Mouse (Mus musculus) testis, adult 2 months (tissue): ENCODE results near the gene Rmnd5a. TPM values are rescaled to one million over a fixed set of nuclear protein-coding genes. Genes with fewer than 3 reads are reported as not detected.

Source experiments
- H3K27ac ChIP-seq: fragments of 200-500 bp; 2 replicates; pipeline ENCODE4 v1.5.1; 2012; ENCODE audit warnings: low read depth, low read length; ENCODE audit not compliant: control insufficient read depth, insufficient read depth
- H3K27me3 ChIP-seq: fragments of 200-500 bp; 2 replicates; pipeline ENCODE4 v1.6.1; 2012; ENCODE audit warnings: mild to moderate bottlenecking, low read length, moderate library complexity; ENCODE audit not compliant: control insufficient read depth, insufficient read depth
- H3K36me3 ChIP-seq: fragments of 200-500 bp; 2 replicates; pipeline ENCODE4 v1.6.1; 2012; ENCODE audit warnings: mild to moderate bottlenecking, low read length; ENCODE audit not compliant: control insufficient read depth, insufficient read depth
- H3K4me1 ChIP-seq: fragments of 200-500 bp; 2 replicates; pipeline ENCODE4 v1.6.1; 2012; ENCODE audit warnings: low read length; ENCODE audit not compliant: control insufficient read depth, insufficient read depth
- H3K4me3 ChIP-seq: fragments of 200-500 bp; 2 replicates; pipeline ENCODE4 v1.5.1; 2012; ENCODE audit warnings: low read depth, mild to moderate bottlenecking, low read length, moderate library complexity, mixed read lengths; ENCODE audit not compliant: control insufficient read depth
- CTCF ChIP-seq: fragments of 200-500 bp; IDR thresholded peaks from 2 replicates; pipeline ENCODE4 v1.5.1; 2012; ENCODE audit warnings: low read depth, mild to moderate bottlenecking, inconsistent platforms, low read length, moderate library complexity; ENCODE audit not compliant: control insufficient read depth, insufficient read depth, insufficient replicate concordance
- POLR2A ChIP-seq: fragments of 200-500 bp; IDR thresholded peaks from 2 replicates; pipeline ENCODE4 v1.6.1; 2012; ENCODE audit warnings: low read depth, mild to moderate bottlenecking, inconsistent platforms, low read length, moderate library complexity; ENCODE audit not compliant: control insufficient read depth
- polyA plus RNA-seq: library from polyadenylated mRNA; depleted of rRNA; stranded (reverse); fragments of >200 nt; gene quantifications from 2 replicates; pipeline ENCODE4 v1.2.3, GENCODE M21; 2012; rRNA removed

Gene Rmnd5a
- polyA plus RNA-seq, 1 experiment: 11.0 TPM

GRCm38 (mm10) chr6:71352866-71353427 lies 87.5 kb downstream of the Rmnd5a start:
- Histone ChIP-seq H3K27me3 (no peaks in the 10 kb centered on the region), H3K4me3 (no peak overlapping the region), H3K27ac (no peak overlapping the region), H3K4me1 (0 out of 2 replicates have a peak, but pooled peaks cover under 1% of the 10 kb centered on the region), H3K36me3 (no peaks in the 10 kb centered on the region)
- TF ChIP-seq POLR2A (no peak), CTCF (no peak)

GRCm38 (mm10) chr6:71352201-71352600 lies 88.2 kb downstream of the Rmnd5a start:
- Histone ChIP-seq H3K4me3 (no peak overlapping the region), H3K36me3 (no peaks in the 10 kb centered on the region), H3K4me1 (0 out of 2 replicates have a peak, but pooled peaks cover 2% of the 10 kb centered on the region), H3K27me3 (no peaks in the 10 kb centered on the region), H3K27ac (no peak overlapping the region)
- TF ChIP-seq CTCF: no peak
- TF ChIP-seq POLR2A: no peak

GRCm38 (mm10) chr6:71351201-71351600 lies 89.2 kb downstream of the Rmnd5a start:
- Histone ChIP-seq H3K27ac (no peak overlapping the region), H3K36me3 (no peaks in the 10 kb centered on the region)

GRCm38 (mm10) chr6:71348006-71348405 lies 92.4 kb downstream of the Rmnd5a start:
- Histone ChIP-seq H3K4me1 (0 out of 2 replicates have a peak, but pooled peaks cover 2% of the 10 kb centered on the region), H3K27ac (no peak overlapping the region), H3K27me3 (no peaks in the 10 kb centered on the region), H3K4me3 (no peak overlapping the region), H3K36me3 (no peaks in the 10 kb centered on the region)
- TF ChIP-seq POLR2A (no peak), CTCF (no peak; the same call in 1 of the 2 replicates)

More at GRCm38 (mm10) chr6:71351201-71351600, 89.2 kb downstream of the Rmnd5a start:
- Histone ChIP-seq H3K4me3 (no peak overlapping the region), H3K27me3 (no peaks in the 10 kb centered on the region), H3K4me1 (0 out of 2 replicates have a peak, but pooled peaks cover 2% of the 10 kb centered on the region)
- TF ChIP-seq CTCF (no peak), POLR2A (no peak)

- TF ChIP-seq CTCF (no peak), POLR2A (no peak)
- no peaks in the 10 kb centered on the region for H3K4me1 ChIP-seq
- no peak overlapping the region for H3K4me3 ChIP-seq
- H3K27me3 ChIP-seq: no peaks in the 10 kb centered on the region
- H3K27ac ChIP-seq: no peak overlapping the region
- no peaks in the 10 kb centered on the region for H3K36me3 ChIP-seq
Observed at GRCm38 (mm10) chr6:71341179-71341578, 99.3 kb downstream of the Rmnd5a start.

GRCm38 (mm10) chr6:71339351-71339750 lies 101.1 kb downstream of the Rmnd5a start:
- no peak for TF ChIP-seq CTCF
- no peak for TF ChIP-seq POLR2A
- H3K27ac ChIP-seq: no peak overlapping the region
- no peak overlapping the region for H3K4me3 ChIP-seq
- no peaks in the 10 kb centered on the region for H3K36me3 ChIP-seq
- H3K4me1 ChIP-seq: no peaks in the 10 kb centered on the region
- H3K27me3 ChIP-seq: no peaks in the 10 kb centered on the region

- Histone ChIP-seq H3K4me3 (no peak overlapping the region), H3K27ac (no peak overlapping the region), H3K27me3 (no peaks in the 10 kb centered on the region), H3K36me3 (no peaks in the 10 kb centered on the region), H3K4me1 (no peaks in the 10 kb centered on the region)
- no peak for TF ChIP-seq POLR2A
- TF ChIP-seq CTCF: no peak
Observed at GRCm38 (mm10) chr6:71338941-71339340, 101.5 kb downstream of the Rmnd5a start.

Other genes starting within 250 kb of the Rmnd5a start
- gene Fabp1, start 240.8 kb downstream of the Rmnd5a start, polyA plus RNA-seq: 0.31 and 0.56 TPM in 2 replicates
- gene Krcc1, start 169.0 kb downstream of the Rmnd5a start, polyA plus RNA-seq: 20.5 and 24.4 TPM in 2 replicates
- gene Smyd1, start 118.4 kb downstream of the Rmnd5a start, polyA plus RNA-seq: 4.9 and 5.4 TPM in 2 replicates
- 2.0 TPM in 2 replicates for gene Cd8b1, start 117.8 kb downstream of the Rmnd5a start, polyA plus RNA-seq
- 0.02 TPM in 1 of 2 replicates, not detected in the other for gene Cd8a, start 67.2 kb downstream of the Rmnd5a start, polyA plus RNA-seq
- 4.0 and 4.1 TPM in 2 replicates for gene Rnf103, start 53.3 kb upstream of the Rmnd5a start, polyA plus RNA-seq
- 20.7 and 25.0 TPM in 2 replicates for gene Chmp3, start 103.2 kb upstream of the Rmnd5a start, polyA plus RNA-seq
- 42.3 and 50.9 TPM in 2 replicates for gene Kdm3a, start 192.4 kb upstream of the Rmnd5a start, polyA plus RNA-seq